Mouse (Mus musculus) gastrocnemius, postnatal 25 days (tissue): Measurements from ENCODE around the gene Rimklb. TPM values are rescaled to one million over a fixed set of nuclear protein-coding genes. Genes with fewer than 3 reads are reported as not detected.
"Not testable (repeated sequence)": the region's sequence is repeated elsewhere in the genome, so short reads cannot be mapped to it uniquely, and the experiment has no call there.

ENCODE experiments used
- DNase-seq: peaks from one replicate; pipeline ENCODE4 v3.0.0; 2022
- long read RNA-seq, 2 experiments: library from polyadenylated mRNA; stranded (forward); transcript quantifications; one replicate each; pipeline ENCODE4 v2.0.0; 2021
- total RNA-seq, 2 experiments: library from RNA; stranded (reverse); gene quantifications; 1 replicate in 1 of 2; 2 replicates in 1 of 2; pipeline ENCODE4 v1.2.3; 2021

Gene Rimklb
- total RNA-seq = under 1 TPM; 0.82 to 0.88 TPM
- long read RNA-seq, experiment 1 = 0 reads
- long read RNA-seq, experiment 2, partial matches to known transcripts = 0 of 1 reads
- long read RNA-seq, experiment 2, other reads (novel, unspliced or antisense) = 1 of 1 reads

- DNase-seq = no peak
Measured at GRCm38 (mm10) chr6:122498661-122499060, at the start of gene Rimklb. Gene Rimklb, minus strand, starts transcription at chr6:122498761.

DNA sequence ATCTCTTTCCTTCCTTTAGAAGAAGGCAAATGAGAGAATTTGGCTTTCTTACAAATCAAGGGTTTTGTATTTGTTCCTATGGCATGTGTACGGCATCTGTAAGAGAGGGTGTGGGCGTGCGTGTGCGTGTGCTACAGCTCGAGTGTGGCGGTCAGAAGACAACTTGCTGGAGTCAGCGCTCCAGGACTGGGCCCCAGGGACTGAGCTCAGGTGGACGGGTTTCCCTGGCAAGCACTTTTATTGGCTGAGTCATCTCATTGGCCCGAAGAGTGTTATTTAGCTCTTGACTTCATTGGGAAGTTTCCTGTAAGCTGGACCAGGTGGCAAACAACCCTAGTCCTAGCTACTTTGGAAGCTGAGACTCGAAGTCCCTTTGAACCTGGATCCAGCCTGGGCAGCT lies 47.4 kb upstream of the Rimklb start:
- DNase-seq = peak; percentile 13

GRCm38 (mm10) chr6:122545289-122545882 lies 46.8 kb upstream of the Rimklb start:
- DNase-seq = no peak

DNA sequence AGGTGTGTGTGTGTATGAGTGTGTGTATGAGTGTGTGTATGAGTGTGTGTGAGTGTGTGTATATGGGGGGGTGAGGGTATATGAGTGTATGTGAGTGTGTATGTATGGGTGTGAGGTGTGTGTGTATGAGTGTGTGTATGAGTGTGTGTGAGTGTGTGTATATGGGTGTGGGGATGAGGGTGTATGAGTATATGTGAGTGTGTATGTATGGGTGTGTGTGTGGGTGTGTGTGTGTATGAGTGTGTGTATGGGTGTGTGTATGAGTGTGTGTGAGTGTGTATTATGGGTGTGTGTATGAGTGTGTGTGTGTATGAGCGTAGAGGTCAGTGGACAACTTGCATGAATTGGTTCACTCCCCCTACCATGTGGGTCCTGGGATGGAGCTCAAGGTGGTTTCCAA lies 46.1 kb upstream of the Rimklb start:
- DNase-seq = no peak

- DNase-seq = no peak
Measured at GRCm38 (mm10) chr6:122543574-122543973, 45.0 kb upstream of the Rimklb start.

- not testable (repeated sequence) for DNase-seq
Measured at GRCm38 (mm10) chr6:122542459-122542858, 43.9 kb upstream of the Rimklb start.

GRCm38 (mm10) chr6:122539564-122539963 lies 41.0 kb upstream of the Rimklb start:
- no peak for DNase-seq

DNA sequence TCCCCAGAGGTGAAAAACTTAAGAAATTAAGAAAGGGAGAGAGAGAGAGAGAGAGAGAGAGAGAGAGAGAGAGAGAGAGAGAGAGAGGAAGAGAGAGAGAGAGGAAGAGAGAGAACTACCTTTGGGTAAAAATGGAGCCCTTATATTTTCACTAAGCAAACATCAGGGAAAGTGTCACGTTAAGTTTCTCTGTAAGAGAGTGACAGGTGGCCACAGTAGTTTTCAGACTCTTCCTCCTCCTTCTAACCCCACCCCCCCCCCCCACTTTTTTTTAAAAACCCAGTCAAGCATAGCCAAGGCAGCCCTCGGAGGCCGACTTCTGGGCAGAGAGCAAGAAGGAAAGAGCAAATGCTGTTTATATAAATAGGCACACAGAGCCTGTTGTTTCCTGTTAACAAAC lies 35.5 kb upstream of the Rimklb start:
- no peak for DNase-seq

- DNase-seq = no peak
Measured at GRCm38 (mm10) chr6:122532883-122533302, 34.3 kb upstream of the Rimklb start.

- no peak for DNase-seq
Measured at GRCm38 (mm10) chr6:122531466-122532174, 33.1 kb upstream of the Rimklb start.

DNA sequence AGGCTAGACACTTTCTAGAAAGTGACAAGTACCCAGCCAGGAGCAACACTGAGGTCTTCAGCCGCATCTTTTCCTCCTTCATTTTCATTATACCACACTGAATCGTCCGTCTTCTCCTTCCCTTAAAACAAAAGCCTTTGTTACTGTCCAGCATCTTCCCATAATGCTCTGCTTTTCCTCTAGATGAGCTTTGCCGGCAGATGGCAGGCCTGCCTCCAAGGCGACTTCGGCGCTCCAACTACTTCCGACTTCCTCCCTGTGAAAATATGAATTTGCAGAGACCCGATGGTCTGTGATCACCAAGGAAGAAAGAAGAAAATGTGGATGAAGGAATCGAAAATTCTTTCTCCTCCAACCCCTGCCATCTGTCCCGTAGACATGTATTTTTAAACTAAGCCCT lies 29.6 kb upstream of the Rimklb start:
- no peak for DNase-seq

GRCm38 (mm10) chr6:122527596-122527995 lies 29.0 kb upstream of the Rimklb start:
- DNase-seq = no peak

GRCm38 (mm10) chr6:122523289-122523688 lies 24.7 kb upstream of the Rimklb start:
- DNase-seq = no peak

- DNase-seq = no peak
Measured at GRCm38 (mm10) chr6:122522595-122522994, 24.0 kb upstream of the Rimklb start.

DNA sequence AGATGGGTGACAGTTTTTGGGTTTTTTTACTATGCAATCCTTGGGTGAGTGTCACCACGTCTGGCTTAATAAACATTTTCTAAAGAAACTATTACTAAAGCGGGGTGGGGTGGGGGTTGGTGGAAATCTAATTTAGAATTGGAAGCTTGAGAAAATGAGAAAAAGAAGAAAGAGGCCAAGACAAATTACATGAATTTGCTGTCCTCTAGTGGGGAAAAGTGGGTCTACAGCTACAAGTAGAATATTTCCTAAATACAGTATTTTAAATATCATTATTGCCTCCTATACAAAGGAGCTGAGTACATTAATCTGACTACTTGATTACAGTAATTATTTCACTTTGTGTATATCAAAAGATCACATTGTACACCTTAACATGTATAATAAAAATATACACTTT lies 20.8 kb upstream of the Rimklb start:
- DNase-seq = no peak

DNA sequence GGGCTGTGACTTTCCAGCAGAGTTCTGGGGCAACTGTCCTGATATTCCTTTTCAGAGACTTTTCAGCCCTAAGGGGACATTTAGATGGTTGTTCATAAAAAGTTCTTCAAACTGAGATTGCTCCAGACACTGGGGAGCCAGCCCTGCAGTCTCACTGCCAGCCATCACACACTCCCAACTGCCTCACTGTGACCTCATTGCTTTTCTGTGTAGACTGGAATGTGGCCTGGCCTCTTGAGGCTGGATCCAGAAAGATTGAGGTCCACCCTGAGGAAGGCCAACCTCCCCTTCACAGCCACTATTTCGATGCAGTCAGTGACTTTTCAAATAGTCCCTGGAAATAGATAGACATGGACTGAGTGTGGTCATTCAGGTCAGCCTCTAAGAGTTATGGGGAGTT lies 19.1 kb upstream of the Rimklb start:
- DNase-seq = peak; percentile 39

DNA sequence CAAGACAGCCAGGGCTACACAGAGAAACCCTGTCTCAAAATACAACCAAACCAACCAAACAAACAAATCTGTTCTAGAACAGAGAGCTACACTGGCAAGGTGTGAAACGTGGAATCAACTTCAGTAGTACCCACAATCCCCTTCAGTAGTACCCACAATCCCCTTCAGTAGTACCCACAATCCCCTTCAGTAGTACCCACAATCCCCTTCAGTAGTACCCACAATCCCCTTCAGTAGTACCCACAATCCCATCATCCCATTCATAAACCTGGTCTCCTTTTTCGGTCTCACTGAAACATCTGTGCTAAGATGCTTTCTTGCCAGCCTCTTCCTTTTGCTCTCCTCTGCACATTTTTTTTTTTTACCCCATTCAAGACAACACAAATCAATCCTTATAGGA lies 17.2 kb upstream of the Rimklb start:
- not testable (repeated sequence) for DNase-seq

DNA sequence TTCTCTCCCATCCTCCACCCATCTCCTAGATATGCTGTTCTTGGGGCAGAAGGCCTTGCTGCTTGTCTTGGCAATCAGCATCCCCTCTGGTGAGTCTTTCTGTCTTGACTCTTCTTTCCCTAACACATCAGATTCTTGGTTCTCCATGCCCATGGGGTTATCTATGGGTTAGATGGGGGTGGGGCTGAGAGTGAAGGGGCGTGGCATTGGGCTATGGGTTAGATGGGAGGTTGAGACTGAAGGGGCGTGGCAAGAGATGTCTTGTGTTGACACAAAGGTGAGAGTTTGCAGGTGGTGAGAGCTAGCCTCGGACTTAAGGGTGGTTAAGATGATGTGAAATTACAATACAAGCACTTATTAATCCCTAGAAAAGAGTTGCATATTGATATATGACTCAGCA lies 15.8 kb upstream of the Rimklb start:
- DNase-seq = no peak

GRCm38 (mm10) chr6:122512914-122513878 lies 14.6 kb upstream of the Rimklb start:
- DNase-seq = peak; percentile 18

GRCm38 (mm10) chr6:122508494-122508893 lies 9.9 kb upstream of the Rimklb start:
- peak; percentile 83 for DNase-seq

DNA sequence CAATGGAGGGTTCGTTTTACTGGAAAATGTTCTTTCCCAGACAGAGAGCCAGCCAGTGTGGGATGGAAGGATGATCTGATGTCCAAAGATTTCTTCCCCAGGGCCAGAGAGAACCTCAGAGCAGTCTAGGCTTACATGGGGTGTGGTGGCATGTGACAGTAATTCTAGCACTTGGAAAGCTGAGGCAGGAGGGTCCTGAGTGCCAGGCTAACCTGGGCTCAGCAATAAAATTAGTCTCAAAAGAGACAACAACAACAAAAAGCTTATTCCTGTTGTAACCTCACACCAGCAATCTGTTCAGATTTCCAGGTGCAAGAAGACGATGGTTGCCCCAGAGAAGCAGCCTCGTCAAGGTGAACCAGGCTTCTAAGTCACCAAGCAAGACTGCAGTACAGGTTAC lies 7.0 kb upstream of the Rimklb start, which contains the start of gene Mfap5:
Mfap5 (plus strand) TSS at position 301 of the 400 bp plus-strand sequence.
- DNase-seq = no peak

GRCm38 (mm10) chr6:122505041-122505440 lies 6.5 kb upstream of the Rimklb start:
- no peak for DNase-seq
